17 mouse cellular contexts compared by ENCODE assay signal in genomic region chr13:112775856-112776255, GRCm38 (mm10).
"Had no signal": no experiment of that assay in that cellular context is flagged by ENCODE, and none has a peak within 500 bp of the region (broad histone marks: within the 10 kb centered on the region; RNA-seq: fewer than 3 reads in every experiment).

No protein-coding gene starts in this region.

- H3K4me2 ChIP-seq: liver, embryonic 11.5 days; liver, embryonic 15.5 days; lung, embryonic 14.5 days; midbrain, embryonic 12.5 days; neural tube, embryonic 13.5 days had no signal

- H3K9me3 ChIP-seq: limb, embryonic 10.5 days; liver, embryonic 15.5 days; midbrain, embryonic 12.5 days; neural tube, embryonic 13.5 days had no signal

- H3K4me1 ChIP-seq: liver, embryonic 15.5 days had no signal

- DNase-seq: lung, embryonic 14.5 days; lung, postnatal 10 days; lung, postnatal 4 days; retina, postnatal 1 day; right cerebral cortex, postnatal 4 days; spleen, adult 18-20 months; thymus, adult 18-20 months; thymus, postnatal 14 days had no signal

- ATAC-seq: intestine, embryonic 16.5 days; midbrain, embryonic 16.5 days had no signal

- H3K36me3 ChIP-seq: limb, embryonic 10.5 days; liver, embryonic 15.5 days; midbrain, embryonic 12.5 days; neural tube, embryonic 13.5 days had no signal

- H3K27ac ChIP-seq: kidney, postnatal 0 days; left cerebral cortex, adult 2 months; limb, embryonic 10.5 days; liver, embryonic 15.5 days; midbrain, embryonic 12.5 days; neural tube, embryonic 13.5 days had no signal

- H3K4me3 ChIP-seq: left cerebral cortex, adult 2 months; limb, embryonic 10.5 days; liver, embryonic 15.5 days; midbrain, embryonic 12.5 days; neural tube, embryonic 13.5 days had no signal

- H3K27me3 ChIP-seq: midbrain, embryonic 12.5 days; neural tube, embryonic 13.5 days had no signal

- H3K9ac ChIP-seq: liver, embryonic 15.5 days; lung, embryonic 14.5 days; midbrain, embryonic 12.5 days; neural tube, embryonic 13.5 days had no signal
